Mouse (Mus musculus): ENCODE data around the gene Hapln4.

Gene Hapln4

GRCm38 (mm10) chr8:70137890-70138289 lies 54.6 kb downstream of the Hapln4 start:
- no peak for DNase-seq (ENCODE audit: low spot score in 2 of 2)

GRCm38 (mm10) chr8:70139026-70139857 lies 56.0 kb downstream of the Hapln4 start, which contains the start of the genes Rfxank, Borcs8 and Mef2b:
TSS of gene Rfxank (minus strand) at chr8:70139154.
TSS of gene Borcs8 (plus strand) at chr8:70139499.
TSS of gene Mef2b (plus strand) at chr8:70139711.
- peak; percentile 94 to 99 for DNase-seq (ENCODE audit: low spot score in 2 of 2)

GRCm38 (mm10) chr8:70139981-70140380 lies 56.7 kb downstream of the Hapln4 start:
- DNase-seq (ENCODE audit: low spot score in 2 of 2) = no peak

Measured in spleen, postnatal 10 days (tissue).